Comparison of ENCODE assay signal across 9 mouse cellular contexts in the genomic region with DNA sequence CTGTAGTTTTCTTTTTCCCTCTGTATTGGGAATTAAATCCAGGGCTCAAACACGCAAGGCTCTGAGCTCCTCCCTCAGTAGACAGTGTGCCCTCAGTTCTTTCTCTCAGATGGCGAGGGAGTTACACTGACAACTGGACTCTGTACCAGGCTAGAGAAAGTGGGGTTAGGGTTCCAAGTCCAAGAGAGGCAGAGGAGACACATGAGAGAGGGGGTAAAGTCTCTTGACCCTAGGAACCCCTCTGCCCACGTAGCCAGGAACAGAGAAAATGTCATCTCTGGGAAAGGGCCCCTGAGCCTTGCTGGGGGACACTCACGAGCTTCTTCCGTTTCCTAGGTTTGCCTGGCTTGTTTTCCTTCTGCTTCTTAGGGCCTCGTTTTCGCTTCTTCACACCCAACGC. TPM values are rescaled to one million over a fixed set of nuclear protein-coding genes. Genes with fewer than 3 reads are reported as not detected.
DNase-seq lines count a peak whose midpoint lies in the region; ATAC-seq and TF ChIP-seq lines count a peak whose summit lies in the region.
"Had no signal": no experiment of that assay in that cellular context is flagged by ENCODE, and none has a peak within 500 bp of the region (broad histone marks: within the 10 kb centered on the region; RNA-seq: fewer than 3 reads in every experiment).

No protein-coding gene starts in this region.

- peaks cover 49% of the 10 kb centered on the region for H3K36me3 ChIP-seq in forebrain, postnatal 0 days (ENCODE audit: insufficient read depth)
- peaks cover 40% of the 10 kb centered on the region for H3K36me3 ChIP-seq in neural tube, embryonic 14.5 days (ENCODE audit: control insufficient read depth, insufficient read depth, low read length)

- peak overlapping the region; percentile 69 for H3K27ac ChIP-seq in forebrain, postnatal 0 days (ENCODE audit: low read depth, low read length)
- peak overlapping the region; percentile 100 for H3K27ac ChIP-seq in neural tube, embryonic 14.5 days (ENCODE audit: low read depth, low read length)

- H3K4me1 ChIP-seq in forebrain, postnatal 0 days (ENCODE audit: insufficient read depth), result peaks cover 19% of the 10 kb centered on the region
- H3K4me1 ChIP-seq in neural tube, embryonic 14.5 days (ENCODE audit: control insufficient read depth, insufficient read depth, low read length), result peaks cover 31% of the 10 kb centered on the region

- ATAC-seq in forebrain, postnatal 0 days, result no peak
- no peak for ATAC-seq in neural tube, embryonic 14.5 days (ENCODE audit: low read depth)
- ATAC-seq: inflammation-experienced regulatory T-cells, adult 6 months had no signal

- 31% methylated on average over 8 of the region's 8 CpGs for WGBS in forebrain, postnatal 0 days
- 49% methylated on average over 8 of the region's 8 CpGs for WGBS in neural tube, embryonic 14.5 days

- DNase-seq in kidney, adult 11 months, result peak; percentile 76
- no peak for DNase-seq in kidney, postnatal 4 days
- DNase-seq in forebrain, postnatal 0 days, result no peak
- DNase-seq in kidney, postnatal 36 days, result peak; percentile 62 to 82
- DNase-seq in urinary bladder, postnatal 36 days (ENCODE audit: low spot score in 2 of 2), result no peak
- DNase-seq in right cerebral cortex, postnatal 36 days (ENCODE audit: low spot score in 2 of 2), result no peak
- DNase-seq in layer of hippocampus, adult 8-10 months (ENCODE audit: low spot score in 2 of 2), result no peak

- H3K9ac ChIP-seq in forebrain, postnatal 0 days, result peak overlapping the region; percentile 15
- H3K9ac ChIP-seq in neural tube, embryonic 14.5 days (replicated peaks; ENCODE audit: low read depth, low read length), result no peak overlapping the region

- H3K4me3 ChIP-seq in forebrain, postnatal 0 days (ENCODE audit: low read depth, low read length), result no peak overlapping the region
- H3K4me3 ChIP-seq in neural tube, embryonic 14.5 days (ENCODE audit: low read depth, low read length), result no peak overlapping the region

- H3K9me3 ChIP-seq in forebrain, postnatal 0 days (ENCODE audit: low read length), result no peaks in the 10 kb centered on the region
- no peaks in the 10 kb centered on the region for H3K9me3 ChIP-seq in neural tube, embryonic 14.5 days (ENCODE audit: control insufficient read depth, low read length)

- no peaks in the 10 kb centered on the region for H3K27me3 ChIP-seq in forebrain, postnatal 0 days (ENCODE audit: insufficient read depth, low read length)
- no peaks in the 10 kb centered on the region for H3K27me3 ChIP-seq in neural tube, embryonic 14.5 days (ENCODE audit: control insufficient read depth, insufficient read depth, low read length)

- H3K4me2 ChIP-seq in forebrain, postnatal 0 days (ENCODE audit: low read depth), result peak overlapping the region; percentile 94
- peak overlapping the region; percentile 98; the same call in 1 of the 2 replicates for H3K4me2 ChIP-seq in neural tube, embryonic 14.5 days (ENCODE audit: low read depth, low read length)

- no peak for TF ChIP-seq CTCF in forebrain, postnatal 0 days (IDR thresholded peaks at IDR 0.05; ENCODE audit: low read depth)

RNA-seq across cellular contexts. Expression of gene Chd3, which starts 4.8 kb away (rescaled TPM):
- total RNA-seq in forebrain, postnatal 0 days (2014; rRNA removed), result 356 and 381 TPM in 2 replicates
- polyA plus RNA-seq in forebrain, postnatal 0 days (2015; fragmentation: Nextera tagmentation; extraction: Ambion mirVana), result 55.3 and 74.7 TPM in 2 replicates
- 86.0 and 89.6 TPM in 2 replicates for polyA plus RNA-seq in neural tube, embryonic 14.5 days (2014; fragmentation: Nextera tagmentation; extraction: Ambion mirVana)
- total RNA-seq in layer of hippocampus, adult 8-10 months (2022), result 100 to 1,000 TPM; 435 to 510 (median 495) TPM

RNA-seq across cellular contexts. Expression of gene Rnf227, which starts 24.1 kb away (rescaled TPM):
- 190 and 225 TPM in 2 replicates for total RNA-seq in forebrain, postnatal 0 days (2014; rRNA removed)
- polyA plus RNA-seq in forebrain, postnatal 0 days (2015; fragmentation: Nextera tagmentation; extraction: Ambion mirVana), result 200 and 231 TPM in 2 replicates
- 213 and 260 TPM in 2 replicates for polyA plus RNA-seq in neural tube, embryonic 14.5 days (2014; fragmentation: Nextera tagmentation; extraction: Ambion mirVana)
- 100 to 1,000 TPM; 119 to 129 (median 121) TPM for total RNA-seq in layer of hippocampus, adult 8-10 months (2022)

RNA-seq across cellular contexts. Expression of gene Naa38, which starts 30.9 kb away (rescaled TPM):
- 47.7 and 59.2 TPM in 2 replicates for total RNA-seq in forebrain, postnatal 0 days (2014; rRNA removed)
- 125 and 141 TPM in 2 replicates for polyA plus RNA-seq in forebrain, postnatal 0 days (2015; fragmentation: Nextera tagmentation; extraction: Ambion mirVana)
- 112 and 132 TPM in 2 replicates for polyA plus RNA-seq in neural tube, embryonic 14.5 days (2014; fragmentation: Nextera tagmentation; extraction: Ambion mirVana)
- total RNA-seq in layer of hippocampus, adult 8-10 months (2022), result 100 to 1,000 TPM; 101 to 126 (median 111) TPM

RNA-seq across cellular contexts. Expression of gene Cyb5d1, which starts 31.1 kb away (rescaled TPM):
- total RNA-seq in forebrain, postnatal 0 days (2014; rRNA removed), result 21.1 and 28.9 TPM in 2 replicates
- polyA plus RNA-seq in forebrain, postnatal 0 days (2015; fragmentation: Nextera tagmentation; extraction: Ambion mirVana), result 17.0 and 24.2 TPM in 2 replicates
- 21.3 and 29.9 TPM in 2 replicates for polyA plus RNA-seq in neural tube, embryonic 14.5 days (2014; fragmentation: Nextera tagmentation; extraction: Ambion mirVana)
- total RNA-seq in layer of hippocampus, adult 8-10 months (2022), result 10 to 100 TPM; 37.5 to 51.2 (median 46.5) TPM

RNA-seq across cellular contexts. Expression of gene Tmem88, which starts 33.7 kb away (rescaled TPM):
- 2.0 and 2.4 TPM in 2 replicates for total RNA-seq in forebrain, postnatal 0 days (2014; rRNA removed)
- 6.8 and 7.7 TPM in 2 replicates for polyA plus RNA-seq in forebrain, postnatal 0 days (2015; fragmentation: Nextera tagmentation; extraction: Ambion mirVana)
- polyA plus RNA-seq in neural tube, embryonic 14.5 days (2014; fragmentation: Nextera tagmentation; extraction: Ambion mirVana), result 2.3 and 5.3 TPM in 2 replicates
- 1 to 10 TPM; 2.2 to 2.8 (median 2.5) TPM for total RNA-seq in layer of hippocampus, adult 8-10 months (2022)

Comparison
In these comparisons a context has a peak if more than half of its experiments do, and no peak if none do; other contexts are left out.
1. DNase-seq: peak in kidney, adult 11 months (single experiment) and kidney, postnatal 36 days (2 of 2); none in kidney, postnatal 4 days (0 of 2), forebrain, postnatal 0 days (single experiment), urinary bladder, postnatal 36 days (0 of 2), right cerebral cortex, postnatal 36 days (0 of 2) and layer of hippocampus, adult 8-10 months (0 of 2).